Mouse (Mus musculus) embryonic facial prominence, embryonic 10.5 days (tissue): ENCODE measurements around the gene F8. TPM values are rescaled to one million over a fixed set of nuclear protein-coding genes. Genes with fewer than 3 reads are reported as not detected.
"Not testable (repeated sequence)": the region's sequence is repeated elsewhere in the genome, so short reads cannot be mapped to it uniquely, and the experiment has no call there.

Experiments used
- DNase-seq: peaks from one replicate; pipeline ENCODE4 v3.0.0-alpha.2; 2017; ENCODE audit warnings: low spot score
- H3K27ac ChIP-seq: fragments of 300-500 bp; sonication (generic); replicated peaks from 2 replicates; pipeline ENCODE4 v1.5.1; 2016; ENCODE audit warnings: mild to moderate bottlenecking
- H3K27me3 ChIP-seq: fragments of 300-500 bp; sonication (generic); replicated peaks from 2 replicates; pipeline ENCODE4 v1.6.1; 2016; ENCODE audit warnings: low read depth, mild to moderate bottlenecking; ENCODE audit not compliant: poor library complexity, severe bottlenecking
- H3K36me3 ChIP-seq: fragments of 300-500 bp; sonication (generic); replicated peaks from 2 replicates; pipeline ENCODE4 v1.6.1; 2016; ENCODE audit warnings: mild to moderate bottlenecking, moderate library complexity
- H3K4me1 ChIP-seq: fragments of 300-500 bp; sonication (generic); 2 replicates; pipeline ENCODE4 v1.6.1; 2016
- H3K4me3 ChIP-seq: fragments of 300-500 bp; sonication (generic); 2 replicates; pipeline ENCODE4 v1.5.1; 2016; ENCODE audit warnings: mild to moderate bottlenecking, moderate library complexity
- H3K9me3 ChIP-seq: fragments of 300-500 bp; sonication (generic); 2 replicates; pipeline ENCODE4 v1.6.1; 2016; ENCODE audit warnings: mild to moderate bottlenecking
- WGBS: fragments of 180-500 bp; shearing (Covaris S2); methylation state at CpG from one replicate; pipeline ENCODE4 v1.1.7; 2016; 5-methylcytosine and 5-hydroxymethylcytosine counted together
- polyA plus RNA-seq: library from polyadenylated mRNA; unstranded; fragments of >200 nt; fragmentation: Nextera tagmentation; extraction: Ambion mirVana; gene quantifications from 2 replicates; pipeline ENCODE4 v1.2.1, GENCODE M21; 2016

The F8 gene
- polyA plus RNA-seq, 1 experiment from 2014 or later = 1.7 TPM

DNA sequence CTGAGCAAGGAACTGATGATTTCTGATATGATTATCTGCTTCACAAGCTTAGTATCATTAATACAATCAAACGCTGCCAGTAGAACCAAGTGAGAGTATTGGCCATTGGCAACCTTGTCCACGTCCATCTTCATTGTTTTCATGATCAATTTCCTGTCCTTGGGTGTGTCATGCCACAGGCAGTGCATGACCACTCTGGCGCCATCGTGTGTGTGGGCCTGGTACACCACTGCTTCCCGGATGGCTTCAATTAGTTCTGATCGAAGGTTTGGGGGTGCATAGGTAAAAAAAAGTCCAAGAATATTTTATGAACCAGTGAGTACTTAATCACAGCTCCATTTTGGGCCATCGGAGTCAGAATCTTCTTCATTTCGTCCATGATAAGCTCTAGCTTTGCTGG lies 110.7 kb downstream of the F8 start:
- 69% methylated on average over 8 of the region's 8 CpGs for WGBS
- Histone ChIP-seq H3K4me3 (no peak overlapping the region), H3K27ac (no peak overlapping the region), H3K36me3 (no peaks in the 10 kb centered on the region), H3K27me3 (no peaks in the 10 kb centered on the region), H3K4me1 (no peaks in the 10 kb centered on the region), H3K9me3 (no peaks in the 10 kb centered on the region)
- DNase-seq = no peak

DNA sequence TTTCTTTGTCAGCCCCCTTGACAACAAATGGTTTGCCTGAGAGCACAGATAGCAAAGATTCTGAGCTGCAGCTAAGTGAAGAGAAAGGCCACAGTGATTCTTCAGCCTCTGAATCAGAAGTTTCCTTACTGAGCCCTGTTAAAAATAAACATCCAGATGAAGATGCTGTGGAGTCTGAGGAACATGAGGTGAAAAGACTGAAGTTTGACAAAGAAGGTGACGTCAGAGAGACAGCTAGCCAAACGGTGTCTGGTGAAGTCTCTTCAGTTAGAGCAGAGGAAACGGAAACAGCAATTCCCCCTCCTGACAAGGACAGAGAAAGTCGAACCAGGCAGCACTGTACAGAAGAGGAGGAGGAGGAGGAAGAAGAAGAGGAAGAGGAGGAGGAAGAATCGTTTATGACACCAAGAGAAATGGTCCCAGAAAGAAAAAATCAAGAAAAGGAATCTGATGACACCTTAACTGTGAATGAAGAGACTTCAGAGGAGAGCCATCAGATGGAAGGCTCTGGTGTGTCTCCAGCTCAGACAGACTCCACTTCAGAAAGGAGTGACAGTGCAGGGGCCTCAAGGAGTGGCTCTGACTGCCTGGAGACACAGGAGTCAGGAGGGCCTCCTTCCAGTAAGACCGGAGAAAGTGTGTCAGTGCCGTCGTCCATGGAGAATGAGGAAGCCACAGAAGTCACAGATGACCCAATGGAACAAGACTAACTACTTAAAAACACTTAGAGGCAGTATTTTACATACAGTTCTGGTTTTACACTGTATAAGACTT lies 148.6 kb downstream of the F8 start:
- H3K9me3 ChIP-seq, H3K27ac ChIP-seq, H3K27me3 ChIP-seq, H3K4me1 ChIP-seq, DNase-seq, H3K4me3 ChIP-seq, H3K36me3 ChIP-seq: not testable (repeated sequence)
- WGBS = 55% methylated on average over 8 of the region's 8 CpGs

DNA sequence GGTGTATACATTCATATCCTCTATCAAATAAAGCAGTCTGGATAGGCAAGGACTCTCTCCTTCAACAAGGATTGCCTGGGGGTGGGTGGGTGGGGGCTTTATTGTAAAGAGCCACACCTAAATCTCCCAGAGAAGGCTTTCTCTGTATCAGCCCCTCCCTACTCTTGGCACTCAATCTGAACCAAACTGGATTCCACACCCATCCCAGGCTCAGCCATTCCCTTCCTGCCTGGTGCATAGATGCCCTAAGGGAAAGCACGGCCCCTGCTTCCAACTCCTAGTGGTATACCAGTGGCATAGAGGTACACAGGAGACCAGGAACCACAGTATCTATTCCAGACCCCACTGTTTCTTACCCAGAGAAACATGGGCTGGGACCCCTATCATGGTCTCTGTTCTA lies 151.0 kb downstream of the F8 start:
- H3K27me3 ChIP-seq = peaks cover 3% of the 10 kb centered on the region; the same call in 1 of the 2 replicates
- 91% methylated on average over 1 of the region's 1 CpGs for WGBS
- no peak for DNase-seq
- no peaks in the 10 kb centered on the region for H3K9me3 ChIP-seq
- H3K4me3 ChIP-seq = no peak overlapping the region
- H3K27ac ChIP-seq = no peak overlapping the region
- H3K4me1 ChIP-seq = no peaks in the 10 kb centered on the region
- no peaks in the 10 kb centered on the region for H3K36me3 ChIP-seq

DNA sequence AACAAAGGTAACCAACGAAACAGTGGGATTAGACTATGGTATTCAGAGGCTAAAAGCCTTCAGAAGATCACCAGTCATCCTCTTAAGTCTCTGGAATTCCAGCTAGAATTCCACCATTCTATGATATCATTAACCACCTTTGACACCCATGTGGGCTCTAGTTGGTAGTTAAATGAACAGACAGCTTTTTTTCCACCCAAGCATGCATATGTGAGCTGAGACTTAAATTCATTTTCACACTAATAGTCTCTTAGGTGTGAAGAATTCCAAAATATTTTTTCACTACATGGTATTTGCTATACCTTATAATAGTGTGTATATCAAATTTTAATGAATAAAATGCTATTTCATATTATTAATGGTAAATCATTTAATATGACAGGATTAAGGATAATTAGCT lies 218.7 kb downstream of the F8 start, which contains the start of gene Smim9:
TSS of gene Smim9 (minus strand) at position 101 of the 400 bp plus-strand sequence.
- no peaks in the 10 kb centered on the region for H3K27me3 ChIP-seq
- no peaks in the 10 kb centered on the region for H3K36me3 ChIP-seq
- DNase-seq = no peak
- H3K27ac ChIP-seq = no peak within 1 kb of the TSS
- no peaks in the 10 kb centered on the region for H3K4me1 ChIP-seq
- no peaks in the 10 kb centered on the region for H3K9me3 ChIP-seq
- H3K4me3 ChIP-seq = no peak within 1 kb of the TSS
- WGBS = 64% methylated on average over 1 of the region's 1 CpGs

DNA sequence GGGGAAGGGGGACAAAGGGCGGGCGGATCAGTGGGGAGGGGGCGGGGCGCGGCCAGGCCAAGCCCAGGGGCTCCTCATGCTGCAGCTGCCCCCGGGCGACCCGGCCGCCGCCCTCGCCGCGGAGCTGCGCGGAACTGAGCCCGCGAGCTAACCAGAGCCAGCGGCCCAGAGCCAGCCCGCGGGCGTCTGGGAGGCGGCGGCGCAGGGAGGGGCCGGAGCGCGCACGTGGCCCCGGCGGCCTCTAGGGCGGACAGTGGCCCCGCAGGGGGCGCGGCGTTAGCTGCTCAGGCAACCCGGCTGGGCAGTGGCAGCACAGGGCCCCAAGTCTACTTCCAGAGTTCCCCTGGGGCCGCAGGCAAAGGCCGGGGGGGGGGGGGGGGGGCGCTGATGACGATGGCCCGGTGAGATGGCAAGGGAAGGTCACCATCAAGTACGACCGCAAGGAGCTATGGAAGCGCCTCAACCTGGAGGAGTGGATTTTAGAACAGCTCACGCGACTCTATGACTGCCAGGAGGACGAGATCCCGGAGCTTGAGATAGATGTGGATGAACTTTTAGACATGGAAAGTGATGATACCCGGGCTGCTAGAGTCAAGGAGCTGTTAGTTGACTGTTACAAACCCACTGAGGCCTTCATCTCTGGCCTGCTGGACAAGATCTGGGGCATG lies 226.7 kb downstream of the F8 start:
- WGBS = 15% methylated on average over 45 of the region's 49 CpGs
- Histone ChIP-seq H3K27me3 (no peaks in the 10 kb centered on the region), H3K27ac (peak overlapping the region; percentile 74), H3K9me3 (no peaks in the 10 kb centered on the region), H3K4me1 (no peaks in the 10 kb centered on the region), H3K4me3 (peak overlapping the region; percentile 56), H3K36me3 (no peaks in the 10 kb centered on the region)
- DNase-seq = peak; percentile 72

DNA sequence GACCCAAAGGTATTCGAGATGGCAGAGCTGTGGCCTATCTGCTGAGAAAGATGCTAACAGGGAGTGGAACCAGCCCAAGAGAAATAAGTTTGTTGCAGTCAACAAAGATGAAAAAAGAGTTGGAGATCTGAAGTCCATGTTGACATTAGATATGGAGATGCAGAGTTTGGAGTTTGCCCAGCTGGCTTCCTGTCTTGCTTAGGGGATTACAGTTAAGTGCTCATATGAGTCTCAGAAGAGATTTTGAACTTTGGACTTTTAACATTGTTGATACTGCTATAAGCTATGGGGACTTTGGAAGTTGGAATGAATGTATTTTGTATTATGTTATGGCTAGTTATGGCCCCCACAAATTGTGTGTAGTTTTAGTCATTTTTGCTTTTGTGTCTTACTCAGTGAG lies 230.2 kb downstream of the F8 start:
- Histone ChIP-seq H3K36me3 (no peaks in the 10 kb centered on the region), H3K4me3 (no peak overlapping the region), H3K4me1 (no peaks in the 10 kb centered on the region), H3K27me3 (no peaks in the 10 kb centered on the region), H3K27ac (no peak overlapping the region), H3K9me3 (no peaks in the 10 kb centered on the region)
- no peak for DNase-seq
- 59% methylated on average over 1 of the region's 1 CpGs for WGBS

DNA sequence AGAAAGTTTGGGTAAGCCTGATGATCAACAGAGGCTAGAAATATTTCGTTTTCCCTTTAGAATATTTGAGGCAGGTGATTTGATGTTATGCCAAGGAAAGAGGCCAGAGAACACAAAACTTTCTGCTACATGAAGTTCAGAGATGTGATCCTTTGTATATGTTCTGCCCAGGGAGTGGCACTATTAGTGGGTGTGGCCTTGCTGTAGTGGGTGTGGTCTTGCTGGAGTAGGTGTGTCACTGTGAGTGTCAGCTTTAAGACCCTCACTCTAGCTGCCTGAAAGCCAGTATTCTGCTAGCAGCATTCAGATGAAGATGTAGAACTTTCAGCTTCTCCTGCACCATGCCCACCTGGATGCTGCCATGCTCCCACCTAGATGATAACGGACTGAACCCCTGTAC lies 232.1 kb downstream of the F8 start:
- no peak for DNase-seq
- H3K27ac ChIP-seq = no peak overlapping the region
- no peaks in the 10 kb centered on the region for H3K4me1 ChIP-seq
- no peaks in the 10 kb centered on the region for H3K27me3 ChIP-seq
- WGBS = 78% methylated on average over 2 of the region's 2 CpGs
- H3K36me3 ChIP-seq = no peaks in the 10 kb centered on the region
- H3K4me3 ChIP-seq = no peak overlapping the region
- no peaks in the 10 kb centered on the region for H3K9me3 ChIP-seq

DNA sequence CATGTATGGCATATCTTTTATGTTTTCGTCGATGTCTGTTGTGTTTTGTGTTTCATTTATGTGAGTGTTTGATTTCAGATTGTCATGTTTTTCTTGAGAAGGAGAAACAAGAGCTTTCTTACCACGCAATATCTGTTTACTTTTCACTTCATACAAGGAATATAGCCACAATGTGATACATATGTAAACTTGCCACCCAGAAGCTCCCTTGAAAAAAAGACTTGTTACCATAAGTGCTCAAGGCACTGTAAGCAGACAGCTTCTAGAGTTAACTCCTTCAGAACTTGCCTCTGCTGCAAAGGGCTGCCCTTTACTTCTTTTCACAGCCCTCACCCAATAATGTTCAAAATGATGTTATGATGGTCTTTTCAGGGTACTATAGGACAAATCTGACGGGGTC lies 234.0 kb downstream of the F8 start:
- 85% methylated on average over 4 of the region's 4 CpGs for WGBS
- H3K36me3 ChIP-seq = no peaks in the 10 kb centered on the region
- H3K4me3 ChIP-seq = no peak overlapping the region
- H3K27ac ChIP-seq = no peak overlapping the region
- no peaks in the 10 kb centered on the region for H3K9me3 ChIP-seq
- no peak for DNase-seq
- no peaks in the 10 kb centered on the region for H3K27me3 ChIP-seq
- no peaks in the 10 kb centered on the region for H3K4me1 ChIP-seq

DNA sequence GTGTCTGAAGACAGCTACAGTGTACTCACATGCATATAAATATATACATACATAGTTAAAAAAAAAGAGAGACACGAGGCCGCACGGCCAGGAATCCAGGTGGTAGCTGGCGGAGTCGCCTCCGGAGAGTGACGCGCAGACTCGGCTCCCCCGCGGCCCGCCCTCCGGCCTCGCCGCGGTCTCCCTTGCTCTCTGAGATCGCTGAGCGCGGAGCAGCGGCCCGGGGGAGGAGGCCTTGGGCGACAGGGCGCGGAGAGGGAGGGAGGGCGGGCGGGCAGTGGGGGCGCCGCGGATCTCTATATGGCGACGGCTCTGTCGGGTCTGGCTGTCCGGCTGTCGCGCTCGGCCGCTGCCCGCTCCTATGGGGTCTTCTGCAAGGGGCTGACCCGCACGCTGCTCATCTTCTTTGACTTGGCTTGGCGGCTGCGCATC lies 239.3 kb downstream of the F8 start:
- peak overlapping the region; percentile 53 for H3K4me3 ChIP-seq

DNA sequence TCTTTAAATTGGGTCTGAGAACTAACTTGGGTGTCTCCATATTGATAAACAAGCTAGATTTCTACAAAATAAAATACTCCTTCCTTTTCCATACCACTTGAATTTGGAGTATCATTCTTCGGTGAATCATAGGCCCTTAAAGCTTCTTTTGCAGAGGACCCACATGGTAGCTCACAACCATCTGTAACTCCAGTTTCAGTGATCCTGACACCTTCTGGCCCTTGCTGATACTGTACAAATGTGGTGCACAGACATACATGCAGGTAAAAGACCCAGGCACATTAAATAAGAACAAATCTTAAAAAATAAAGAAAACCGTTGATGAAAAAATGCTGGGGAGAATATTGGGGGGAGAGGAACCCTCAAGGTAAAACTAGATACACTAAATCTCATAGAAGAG lies 244.2 kb downstream of the F8 start:
- no peak overlapping the region for H3K4me3 ChIP-seq
- no peaks in the 10 kb centered on the region for H3K36me3 ChIP-seq
- H3K4me1 ChIP-seq = no peaks in the 10 kb centered on the region
- H3K27ac ChIP-seq = no peak overlapping the region
- DNase-seq = no peak
- no peaks in the 10 kb centered on the region for H3K9me3 ChIP-seq
- H3K27me3 ChIP-seq = no peaks in the 10 kb centered on the region
- 94% methylated on average over 2 of the region's 2 CpGs for WGBS

More for the DNA sequence above, 239.3 kb downstream of the F8 start:
- H3K9me3 ChIP-seq, H3K27ac ChIP-seq, H3K27me3 ChIP-seq, H3K4me1 ChIP-seq, H3K36me3 ChIP-seq: not testable (repeated sequence)
- DNase-seq = peak; percentile 35
- 23% methylated on average over 40 of the region's 42 CpGs for WGBS

DNA sequence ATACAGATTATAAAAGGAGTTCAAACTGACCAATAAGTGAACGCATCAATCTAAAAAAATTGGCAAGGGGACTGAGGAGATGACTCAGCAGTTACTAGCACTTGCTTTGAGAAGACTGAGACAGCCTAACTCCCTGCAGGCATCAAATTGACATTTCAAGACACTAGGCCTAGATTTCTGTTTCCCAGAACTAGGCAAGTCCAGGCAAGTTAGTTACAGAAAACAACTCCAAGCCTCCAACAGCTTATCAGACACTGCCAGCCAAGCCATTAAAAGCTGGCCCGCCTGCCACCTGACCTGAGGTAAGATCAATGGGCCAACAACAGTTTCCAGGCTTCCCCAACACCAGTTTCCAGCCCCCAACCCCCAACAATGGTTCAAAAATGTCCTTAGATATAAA lies 244.7 kb downstream of the F8 start:
- Histone ChIP-seq H3K4me3 (no peak overlapping the region), H3K27ac (no peak overlapping the region), H3K27me3 (no peaks in the 10 kb centered on the region), H3K4me1 (no peaks in the 10 kb centered on the region), H3K36me3 (no peaks in the 10 kb centered on the region), H3K9me3 (no peaks in the 10 kb centered on the region)
- WGBS = 88% methylated on average over 2 of the region's 2 CpGs
- DNase-seq = no peak

DNA sequence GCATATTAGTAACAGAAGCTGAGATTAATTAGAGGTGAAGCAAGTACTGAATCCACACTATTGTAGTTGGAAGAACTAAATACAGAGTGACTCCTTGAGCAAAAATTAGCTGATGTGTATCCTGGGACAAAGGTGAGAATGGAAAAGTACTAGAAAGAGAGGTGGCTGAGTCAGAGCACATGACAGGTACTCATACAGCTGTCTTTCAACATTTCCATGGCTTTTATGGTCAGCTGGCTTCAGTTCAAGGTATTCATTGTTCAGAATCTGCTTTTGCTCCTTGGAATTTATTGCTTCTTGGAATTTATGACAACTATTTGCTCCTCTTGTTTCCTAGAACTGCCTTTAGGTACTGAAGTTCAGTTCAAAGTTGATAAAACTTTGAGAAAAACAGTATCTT lies 245.5 kb downstream of the F8 start:
- H3K27me3 ChIP-seq = no peaks in the 10 kb centered on the region
- H3K36me3 ChIP-seq = no peaks in the 10 kb centered on the region
- no peaks in the 10 kb centered on the region for H3K9me3 ChIP-seq
- no peak overlapping the region for H3K27ac ChIP-seq
- no peaks in the 10 kb centered on the region for H3K4me1 ChIP-seq
- no peak for DNase-seq
- no peak overlapping the region for H3K4me3 ChIP-seq

DNA sequence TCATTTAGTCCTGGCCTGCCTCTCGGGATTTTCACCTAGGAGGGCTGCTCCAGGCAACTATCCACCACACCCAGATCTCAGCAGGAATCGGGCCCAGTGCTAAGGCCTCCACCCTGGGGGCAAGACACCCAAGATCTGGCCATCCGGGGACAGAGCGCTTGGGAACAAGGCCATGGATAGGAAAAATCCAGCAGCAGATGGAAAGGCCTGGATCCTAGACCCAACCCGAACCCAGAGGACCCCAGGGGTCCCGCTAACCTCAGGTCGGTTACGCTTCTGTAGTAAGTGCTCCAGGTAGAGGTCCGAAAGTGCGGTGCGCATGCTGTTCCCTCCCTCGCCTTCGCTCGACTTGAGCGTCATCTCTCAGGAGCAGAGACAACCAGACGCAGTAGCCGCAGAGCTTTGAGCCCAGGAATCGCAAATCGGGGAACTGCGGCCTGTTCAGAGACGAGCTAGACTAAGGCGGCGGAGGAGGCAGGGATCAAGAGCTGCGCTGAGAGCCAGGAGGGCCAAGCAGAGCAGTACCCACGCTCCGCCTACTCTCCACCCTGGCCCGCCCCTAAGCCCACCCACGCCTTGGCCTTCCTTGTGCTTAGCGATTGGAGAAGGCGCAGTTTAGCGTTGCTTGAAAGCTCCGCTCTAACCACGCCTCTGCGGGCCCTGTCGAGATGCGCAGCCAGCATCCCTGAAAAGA lies 251.8 kb downstream of the F8 start, which contains the start of gene Mpp1:
TSS of gene Mpp1 (minus strand) at position 550 of the 694 bp plus-strand sequence.
- Histone ChIP-seq H3K9me3 (no peaks in the 10 kb centered on the region), H3K36me3 (no peaks in the 10 kb centered on the region), H3K27ac (peak within 1 kb of the TSS; percentile 78), H3K27me3 (no peaks in the 10 kb centered on the region), H3K4me1 (no peaks in the 10 kb centered on the region), H3K4me3 (peak within 1 kb of the TSS; percentile 62)
- peak; percentile 88 for DNase-seq
- 19% methylated on average over 36 of the region's 36 CpGs for WGBS
